Mouse (Mus musculus) 3134 (cell line): ENCODE results near the gene Tmem44.
A peak's percentile ranks its signal among the peaks of the same experiment; 100 is the strongest.
"Not testable (repeated sequence)": the region's sequence is repeated elsewhere in the genome, so short reads cannot be mapped to it uniquely, and the experiment has no call there.

Experiments used
- DNase-seq: peaks from one replicate; pipeline ENCODE4 v3.0.0-alpha.2; 2011; ENCODE audit warnings: low spot score; ENCODE audit not compliant: insufficient read length; ENCODE audit errors: extremely low read depth

Tmem44 gene

DNA sequence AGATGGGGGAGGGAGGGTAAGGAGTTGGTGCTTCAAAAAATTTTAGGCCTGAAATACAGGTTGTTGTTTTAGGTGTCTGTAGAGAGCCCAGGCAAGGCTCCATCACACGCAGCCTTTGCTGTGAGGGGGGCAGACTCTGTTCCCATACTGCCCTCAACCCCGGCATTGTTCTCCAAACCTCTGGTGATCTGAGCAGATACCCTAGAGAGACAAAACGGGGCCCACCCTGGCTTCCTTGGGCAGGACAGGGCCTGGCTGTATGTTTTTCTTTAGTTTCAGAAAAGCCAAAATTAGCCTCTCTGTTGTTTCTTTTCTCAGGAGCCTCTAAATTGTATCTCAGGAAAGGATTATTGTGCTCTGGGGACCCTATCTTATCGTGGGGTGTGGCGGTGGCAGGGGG lies 49.0 kb downstream of the Tmem44 start:
- no peak for DNase-seq

- DNase-seq: no peak
These were observed 50.4 kb downstream of the Tmem44 start for GRCm38 (mm10) chr16:30500223-30500622.

DNA sequence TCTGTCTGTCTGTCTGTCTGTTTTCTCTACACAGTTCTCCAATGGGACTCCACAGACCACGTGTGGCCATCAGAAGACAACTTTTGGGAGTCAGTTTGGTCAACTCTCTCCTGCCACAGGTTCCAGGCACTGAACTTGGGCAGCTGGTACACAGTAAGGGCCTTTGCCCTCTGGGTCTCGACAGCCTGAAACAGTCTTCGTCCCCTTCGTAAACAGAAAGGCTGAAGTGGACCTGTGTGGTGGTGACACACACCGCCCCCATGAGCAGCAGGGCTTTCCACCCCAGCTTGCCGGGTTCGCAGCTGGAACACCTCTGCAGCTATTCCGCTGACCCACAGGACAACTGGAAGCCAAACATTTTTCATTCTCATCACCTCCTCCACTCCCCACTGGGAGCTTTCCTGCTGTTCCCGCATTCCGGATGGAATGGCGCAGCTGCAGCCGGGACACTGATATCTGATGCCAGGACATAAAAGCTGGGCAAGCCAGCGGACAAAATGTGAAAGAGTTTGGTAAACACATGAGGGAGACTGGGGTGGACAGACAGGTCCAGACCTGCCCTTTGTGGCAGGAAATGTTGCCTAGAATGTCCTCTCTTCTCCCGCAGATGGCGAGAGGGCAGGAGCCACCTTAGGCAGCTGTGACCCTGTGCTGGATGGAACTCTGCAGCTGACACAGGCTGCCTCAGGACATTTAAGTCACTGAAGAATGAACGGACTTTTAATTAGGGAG lies 51.4 kb downstream of the Tmem44 start:
- no peak for DNase-seq

DNA sequence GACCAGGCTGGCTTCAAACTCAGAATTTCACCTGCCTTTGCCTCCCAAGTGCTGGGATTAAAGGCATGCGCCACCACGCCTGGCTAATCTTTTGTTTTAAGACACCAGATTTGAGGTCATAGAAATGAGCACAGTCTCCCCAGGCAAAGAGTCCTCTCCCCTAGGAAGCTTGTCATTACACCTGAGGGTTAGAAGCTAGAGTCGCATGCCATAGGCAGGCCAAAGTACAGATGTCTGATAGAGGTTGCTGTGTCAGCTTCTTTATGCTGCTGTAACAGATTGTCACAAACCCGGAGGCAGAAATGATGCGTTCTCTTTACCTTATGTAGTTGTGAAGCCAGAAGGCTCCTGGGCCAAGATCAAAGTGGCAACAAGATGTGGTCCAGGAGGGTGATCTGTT lies 53.3 kb downstream of the Tmem44 start:
- no peak for DNase-seq

- no peak for DNase-seq
These were observed 55.8 kb downstream of the Tmem44 start for GRCm38 (mm10) chr16:30494883-30495282.

DNA sequence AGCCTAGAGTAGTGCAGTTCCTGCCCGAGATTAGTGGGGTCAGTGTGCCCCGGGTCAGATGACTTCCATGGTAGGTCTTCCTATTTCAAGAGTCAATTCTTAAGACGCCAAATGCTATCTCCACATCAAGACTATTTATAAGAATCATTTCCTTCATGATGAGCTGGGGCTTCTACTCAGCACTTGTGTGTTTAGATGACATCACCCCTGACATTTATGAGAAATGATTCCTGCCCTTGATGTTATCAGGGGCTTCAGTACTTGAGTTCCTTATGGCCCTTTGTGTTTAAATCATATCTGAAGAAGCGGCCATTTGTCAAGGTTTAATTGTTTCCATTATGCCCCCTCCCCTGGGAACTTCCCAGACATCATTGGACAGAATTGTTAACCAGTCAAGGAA lies 58.9 kb downstream of the Tmem44 start:
- DNase-seq: no peak

- DNase-seq: no peak
These were observed 59.9 kb downstream of the Tmem44 start for GRCm38 (mm10) chr16:30490791-30491190.

GRCm38 (mm10) chr16:30490316-30490715 lies 60.3 kb downstream of the Tmem44 start:
- no peak for DNase-seq

- DNase-seq: no peak
These were observed 61.0 kb downstream of the Tmem44 start for GRCm38 (mm10) chr16:30489662-30490061.

DNA sequence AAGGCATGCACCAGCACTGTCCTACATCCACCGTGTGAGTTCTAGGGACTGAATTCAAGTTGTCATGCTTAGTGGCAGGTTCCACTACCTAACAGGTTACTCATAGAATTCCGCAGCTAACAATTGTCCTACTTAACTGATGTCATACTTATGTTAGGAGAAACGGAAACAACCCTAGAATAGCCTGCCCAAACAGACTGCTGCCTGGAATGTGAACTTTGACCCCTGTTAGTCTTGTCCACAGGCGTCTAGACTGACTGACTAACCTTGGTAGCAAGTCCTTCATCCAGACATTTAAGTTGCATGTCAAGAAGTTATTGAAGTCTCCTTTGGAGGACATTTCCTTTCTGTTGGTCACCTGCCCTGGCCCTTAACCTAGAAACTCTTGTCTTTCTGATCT lies 64.1 kb downstream of the Tmem44 start:
- DNase-seq: no peak

DNA sequence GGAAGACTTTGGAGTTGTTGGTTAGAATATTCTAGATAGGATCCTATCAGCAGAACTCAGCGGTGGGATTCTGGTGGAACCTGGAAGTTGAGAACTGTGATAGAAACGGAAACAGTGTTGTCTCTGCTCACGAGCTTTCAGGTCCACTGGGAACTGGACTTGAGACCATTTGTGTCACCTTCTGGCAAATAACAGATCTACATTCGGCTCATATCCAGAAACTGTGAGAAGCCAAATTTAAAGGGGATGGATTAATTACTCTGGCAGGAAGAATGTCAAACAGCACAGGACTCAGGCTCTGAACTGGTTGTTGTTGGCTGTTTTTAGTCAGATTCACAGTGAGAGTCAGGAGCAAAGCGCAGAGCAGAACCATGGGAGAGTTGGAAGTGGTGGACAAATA lies 72.9 kb downstream of the Tmem44 start:
- DNase-seq: no peak

- no peak for DNase-seq
These were observed 73.6 kb downstream of the Tmem44 start for GRCm38 (mm10) chr16:30477006-30477405.

DNA sequence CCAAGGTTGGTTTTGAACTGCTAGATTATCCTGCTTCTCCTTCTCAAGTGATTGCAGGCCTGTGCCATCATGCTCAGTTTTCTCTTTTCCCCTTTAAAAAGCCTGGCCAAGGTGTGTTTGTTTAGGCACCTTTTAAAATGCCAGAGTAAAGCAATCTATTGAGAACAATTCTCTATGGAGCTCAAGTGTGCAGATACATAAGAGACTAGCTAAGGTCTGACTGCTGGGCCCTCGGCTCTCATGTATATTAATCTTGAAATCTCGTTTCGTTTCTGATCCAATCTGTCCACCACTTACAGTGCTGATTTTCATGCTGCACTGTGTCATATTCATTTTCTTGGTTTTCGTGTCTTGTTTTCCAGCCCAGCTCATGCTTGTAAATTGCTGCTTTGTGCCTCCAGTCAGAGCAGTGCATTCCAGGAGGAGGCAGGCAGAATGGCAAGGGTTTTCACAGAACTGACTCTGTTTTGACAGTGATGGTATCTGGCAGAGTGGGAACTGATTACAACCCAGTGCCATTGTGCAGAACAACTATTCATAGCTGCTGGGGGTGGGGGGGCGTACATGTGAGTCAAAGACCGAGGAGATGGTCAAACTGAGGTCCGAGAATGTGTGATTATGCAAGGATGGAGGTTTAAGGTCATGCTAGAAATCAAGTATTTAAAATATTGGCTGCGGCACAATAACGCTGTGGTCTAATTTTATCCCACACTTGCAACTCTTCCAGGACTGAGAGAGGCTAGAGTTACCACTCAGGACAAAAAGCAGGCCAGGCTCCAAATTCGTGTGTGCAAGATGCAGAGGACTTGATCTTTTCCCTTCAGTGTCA lies 74.8 kb downstream of the Tmem44 start:
- peak; percentile 67 for DNase-seq

DNA sequence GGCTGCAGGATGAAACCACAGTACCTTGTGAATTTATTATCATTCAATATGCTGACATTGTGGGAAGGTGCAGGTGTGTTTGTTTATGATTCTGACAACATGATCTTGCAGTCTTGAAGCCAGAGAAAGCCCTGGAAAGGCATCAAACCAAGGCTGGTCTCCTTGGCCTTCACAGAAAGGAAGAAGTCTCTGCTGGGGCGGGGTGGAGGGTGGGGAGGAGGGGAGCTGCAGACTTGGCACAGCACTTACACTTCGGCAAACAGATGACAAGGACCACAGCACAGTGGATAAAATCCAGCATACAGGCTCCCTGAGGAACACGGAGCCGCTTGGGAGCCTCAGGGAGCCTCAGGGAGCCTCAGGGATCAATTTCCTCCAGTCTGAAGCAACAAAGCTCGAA lies 78.2 kb downstream of the Tmem44 start:
- peak; percentile 37 for DNase-seq

DNA sequence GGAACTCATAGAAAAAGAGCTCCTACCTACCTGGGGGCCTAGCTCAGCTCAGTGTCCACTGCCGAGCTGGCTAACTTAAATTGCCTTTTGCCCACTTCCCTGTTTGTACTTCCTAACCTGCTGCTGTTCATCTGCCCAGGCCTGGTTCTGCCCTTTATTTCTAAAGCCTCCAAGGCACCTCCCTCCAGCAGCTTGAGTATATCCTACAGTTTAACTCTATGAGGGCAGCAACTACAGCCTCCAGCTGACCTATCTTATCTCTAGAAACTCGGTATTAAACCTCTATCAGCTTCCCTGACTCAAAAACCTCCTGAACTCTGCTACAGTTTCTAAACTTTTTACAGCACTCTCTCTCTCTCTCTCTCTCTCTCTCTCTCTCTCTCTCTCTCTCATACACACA lies 78.7 kb downstream of the Tmem44 start:
- no peak for DNase-seq

DNA sequence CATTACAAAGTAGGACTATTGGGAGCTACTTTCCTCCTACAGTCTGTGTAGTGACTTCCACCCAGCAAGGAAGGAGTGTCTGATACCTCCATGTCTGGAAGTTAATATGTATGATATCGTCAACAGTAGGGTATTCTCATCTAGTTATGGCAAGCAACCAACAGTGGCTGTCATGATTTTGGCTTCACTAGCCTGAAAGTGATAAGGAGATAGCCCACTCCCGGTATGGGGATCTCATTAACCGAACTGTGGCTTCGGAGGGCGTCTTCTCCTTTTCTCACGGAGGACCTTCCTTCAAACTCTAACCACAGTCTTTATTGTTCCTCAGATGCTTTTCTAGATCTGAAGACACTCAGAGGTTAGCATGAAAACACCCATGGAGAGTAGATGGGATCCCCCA lies 81.7 kb downstream of the Tmem44 start:
- no peak for DNase-seq

DNA sequence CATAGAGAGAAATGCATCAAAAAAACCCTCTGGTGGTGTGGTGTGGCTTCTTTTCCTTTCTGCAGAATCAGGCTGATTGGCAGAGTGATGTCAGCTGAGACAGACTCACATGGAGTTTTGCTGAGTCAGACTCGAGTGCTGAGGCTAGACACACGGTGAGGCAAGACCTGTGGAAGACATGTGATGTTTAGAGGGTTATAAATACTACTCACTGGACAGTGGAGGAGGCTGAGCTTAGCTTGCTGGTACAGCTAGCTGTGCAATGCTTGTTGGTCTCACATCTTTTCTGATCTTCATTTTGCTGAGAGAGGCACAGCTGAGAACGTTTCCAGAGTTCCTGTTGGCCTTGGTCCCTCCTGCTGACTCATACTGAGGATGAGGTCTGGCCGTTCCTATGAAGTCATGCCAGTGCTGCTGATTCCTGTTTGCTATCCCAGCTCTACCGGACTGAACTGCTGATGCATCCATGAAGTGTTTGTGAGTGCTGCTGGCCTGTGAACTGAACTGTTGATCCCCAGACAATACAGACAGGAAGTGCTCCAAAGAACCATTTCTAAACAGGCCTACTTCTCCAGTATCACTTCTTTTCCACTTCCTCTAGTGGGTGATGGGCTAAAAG lies 84.9 kb downstream of the Tmem44 start:
- peak; percentile 75 for DNase-seq

DNA sequence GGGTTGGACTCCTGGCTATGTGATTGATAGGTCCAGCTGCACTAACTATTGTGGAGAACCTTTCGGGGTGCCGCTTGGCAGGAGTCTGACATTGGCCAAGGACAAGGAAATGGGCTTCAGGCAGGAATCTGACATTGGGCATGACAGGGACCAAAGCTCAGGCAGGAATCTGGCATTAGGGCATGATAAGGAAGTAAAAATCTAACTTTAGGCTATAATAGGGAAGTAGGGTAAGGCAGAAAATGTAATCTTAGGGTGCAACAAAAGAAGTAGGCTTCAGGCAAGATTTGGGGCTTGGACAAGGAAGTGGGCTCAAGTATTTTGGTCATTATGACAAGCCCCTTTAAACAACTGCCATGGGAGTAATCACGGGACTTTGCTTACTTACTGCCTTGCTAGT lies 85.9 kb downstream of the Tmem44 start:
- not testable (repeated sequence) for DNase-seq
